Mouse (Mus musculus) ovary, adult 2 months (tissue): Measurements from ENCODE around the gene Gm10324. TPM values are rescaled to one million over a fixed set of nuclear protein-coding genes. Genes with fewer than 3 reads are reported as not detected.

Experiments
- polyA plus RNA-seq: library from polyadenylated mRNA; depleted of rRNA; stranded (reverse); fragments of >200 nt; gene quantifications from 2 replicates; pipeline ENCODE4 v1.2.3, GENCODE M21; 2012; rRNA removed

Gm10324 gene
- polyA plus RNA-seq = not detected in 2 replicates

GRCm38 (mm10) chr13:66119247-66119646 lies at the start of gene Gm10324:
Gene Gm10324, plus strand, starts transcription at chr13:66119547.

Other genes with a start within 250 kb of the Gm10324 start
- gene Gm10772, start 108.0 kb downstream of the Gm10324 start, polyA plus RNA-seq = not detected in 2 replicates